Mouse (Mus musculus): ENCODE results near the gene Pcyt2.

- TF ChIP-seq USF1 (IDR thresholded peaks at IDR 0.05; ENCODE audit: low read depth): no peak
- no peak for TF ChIP-seq POLR2A (IDR thresholded peaks at IDR 0.05; ENCODE audit: insufficient read length, low read depth)
- no peak for TF ChIP-seq POLR2AphosphoS2 (IDR thresholded peaks at IDR 0.05; ENCODE audit: insufficient read length, low read depth)
- TF ChIP-seq MYOD1 (IDR thresholded peaks at IDR 0.05; ENCODE audit: control insufficient read depth in 1 of 3, insufficient read length in 2 of 3, low read depth in 2 of 3): no peak
- TF ChIP-seq MYOG (IDR thresholded peaks at IDR 0.05; ENCODE audit: control insufficient read depth in 1 of 3, insufficient read depth in 1 of 3, insufficient read length in 2 of 3, low read depth in 2 of 3): no peak
- no peak for TF ChIP-seq MAX (IDR thresholded peaks at IDR 0.05; ENCODE audit: low read depth)
- no peak for TF ChIP-seq REST (IDR thresholded peaks at IDR 0.05; ENCODE audit: insufficient read depth, insufficient read length)
Measured at GRCm38 (mm10) chr11:120575940-120576339, 41.8 kb downstream of the Pcyt2 start.
